Mouse (Mus musculus) brown adipose tissue, adult 24 weeks (tissue): ENCODE data around the gene Cdk9. TPM values are rescaled to one million over a fixed set of nuclear protein-coding genes. Genes with fewer than 3 reads are reported as not detected.

ENCODE experiments used
- H3K27ac ChIP-seq: fragments of 200-500 bp; replicated peaks from 2 replicates; pipeline ENCODE4 v1.5.1; 2012; ENCODE audit warnings: low read depth, mild to moderate bottlenecking, low read length
- H3K4me1 ChIP-seq: fragments of 200-500 bp; 2 replicates; pipeline ENCODE4 v1.6.1; 2012; ENCODE audit warnings: low read length, mixed read lengths; ENCODE audit not compliant: control insufficient read depth, insufficient read depth, insufficient read length
- H3K4me3 ChIP-seq: fragments of 200-500 bp; 2 replicates; pipeline ENCODE4 v1.5.1; 2012; ENCODE audit warnings: low read depth, mild to moderate bottlenecking, low read length, moderate library complexity; ENCODE audit not compliant: insufficient read depth
- polyA plus RNA-seq: library from polyadenylated mRNA; stranded (reverse); fragments of >200 nt; gene quantifications from 2 replicates; pipeline ENCODE4 v1.2.4, GENCODE M21; 2012; ENCODE audit not compliant: missing spikeins, insufficient read depth, insufficient read length

The Cdk9 gene
- polyA plus RNA-seq, 1 experiment: 27.6 TPM

- Histone ChIP-seq H3K4me3 (no peak overlapping the region), H3K4me1 (peaks cover 7% of the 10 kb centered on the region), H3K27ac (no peak overlapping the region)
Observed at GRCm38 (mm10) chr2:32706971-32707370, 5.9 kb downstream of the Cdk9 start.

- no peak overlapping the region for H3K4me3 ChIP-seq
- H3K27ac ChIP-seq: no peak overlapping the region
- H3K4me1 ChIP-seq: peaks cover 3% of the 10 kb centered on the region; the same call in 1 of the 2 replicates
Observed at GRCm38 (mm10) chr2:32705018-32705417, 7.9 kb downstream of the Cdk9 start.

GRCm38 (mm10) chr2:32704021-32704421, 8.9 kb downstream of the Cdk9 start, which contains the start of gene Fpgs:
Gene Fpgs (minus strand): TSS chr2:32704145.
- H3K4me1 ChIP-seq: peaks cover 3% of the 10 kb centered on the region; the same call in 1 of the 2 replicates
- no peak within 1 kb of the TSS for H3K4me3 ChIP-seq
- H3K27ac ChIP-seq: no peak within 1 kb of the TSS

GRCm38 (mm10) chr2:32703046-32703445, 9.8 kb downstream of the Cdk9 start:
- no peak overlapping the region for H3K27ac ChIP-seq
- H3K4me1 ChIP-seq: peaks cover 3% of the 10 kb centered on the region; the same call in 1 of the 2 replicates
- H3K4me3 ChIP-seq: no peak overlapping the region

- H3K27ac ChIP-seq: no peak overlapping the region
- H3K4me1 ChIP-seq: peaks cover 3% of the 10 kb centered on the region; the same call in 1 of the 2 replicates
- H3K4me3 ChIP-seq: no peak overlapping the region
Observed at GRCm38 (mm10) chr2:32700966-32701743, 11.7 kb downstream of the Cdk9 start.

- Histone ChIP-seq H3K4me3 (no peak overlapping the region), H3K27ac (no peak overlapping the region), H3K4me1 (peaks cover 3% of the 10 kb centered on the region; the same call in 1 of the 2 replicates)
Observed at GRCm38 (mm10) chr2:32699680-32700079, 13.2 kb downstream of the Cdk9 start.

GRCm38 (mm10) chr2:32694691-32695090, 18.2 kb downstream of the Cdk9 start:
- Histone ChIP-seq H3K27ac (peak overlapping the region; percentile 54; the same call in 1 of the 2 replicates), H3K4me3 (peak overlapping the region; percentile 70), H3K4me1 (peaks cover 4% of the 10 kb centered on the region)

GRCm38 (mm10) chr2:32693823-32694411, 19.0 kb downstream of the Cdk9 start:
- Histone ChIP-seq H3K27ac (peak overlapping the region; percentile 54), H3K4me3 (peak overlapping the region; percentile 73), H3K4me1 (peaks cover 4% of the 10 kb centered on the region)

- Histone ChIP-seq H3K4me1 (peaks cover 4% of the 10 kb centered on the region), H3K4me3 (peak overlapping the region; percentile 73), H3K27ac (no peak overlapping the region)
Observed at GRCm38 (mm10) chr2:32693282-32693681, 19.6 kb downstream of the Cdk9 start.

- Histone ChIP-seq H3K4me3 (no peak overlapping the region), H3K27ac (no peak overlapping the region), H3K4me1 (peaks cover 4% of the 10 kb centered on the region)
Observed at GRCm38 (mm10) chr2:32692496-32692895, 20.4 kb downstream of the Cdk9 start.

GRCm38 (mm10) chr2:32691041-32691440, 21.8 kb downstream of the Cdk9 start:
- no peak overlapping the region for H3K27ac ChIP-seq
- no peak overlapping the region for H3K4me3 ChIP-seq
- peaks cover 4% of the 10 kb centered on the region for H3K4me1 ChIP-seq

- peaks cover 4% of the 10 kb centered on the region for H3K4me1 ChIP-seq
Observed at GRCm38 (mm10) chr2:32689420-32689819, 23.5 kb downstream of the Cdk9 start.

GRCm38 (mm10) chr2:32687562-32687961, 25.3 kb downstream of the Cdk9 start:
- H3K4me3 ChIP-seq: no peak overlapping the region
- no peak overlapping the region for H3K27ac ChIP-seq
- H3K4me1 ChIP-seq: no peaks in the 10 kb centered on the region

More at GRCm38 (mm10) chr2:32689420-32689819, 23.5 kb downstream of the Cdk9 start:
- Histone ChIP-seq H3K27ac (no peak overlapping the region), H3K4me3 (no peak overlapping the region)

- no peak overlapping the region for H3K27ac ChIP-seq
- H3K4me1 ChIP-seq: no peaks in the 10 kb centered on the region
- no peak overlapping the region for H3K4me3 ChIP-seq
Observed at GRCm38 (mm10) chr2:32686640-32687039, 26.2 kb downstream of the Cdk9 start.

GRCm38 (mm10) chr2:32685807-32686206, 27.1 kb downstream of the Cdk9 start:
- no peak overlapping the region for H3K27ac ChIP-seq
- no peak overlapping the region for H3K4me3 ChIP-seq
- no peaks in the 10 kb centered on the region for H3K4me1 ChIP-seq
